Mouse (Mus musculus): Measurements from ENCODE around the gene Cables2.

Gene Cables2

DNA sequence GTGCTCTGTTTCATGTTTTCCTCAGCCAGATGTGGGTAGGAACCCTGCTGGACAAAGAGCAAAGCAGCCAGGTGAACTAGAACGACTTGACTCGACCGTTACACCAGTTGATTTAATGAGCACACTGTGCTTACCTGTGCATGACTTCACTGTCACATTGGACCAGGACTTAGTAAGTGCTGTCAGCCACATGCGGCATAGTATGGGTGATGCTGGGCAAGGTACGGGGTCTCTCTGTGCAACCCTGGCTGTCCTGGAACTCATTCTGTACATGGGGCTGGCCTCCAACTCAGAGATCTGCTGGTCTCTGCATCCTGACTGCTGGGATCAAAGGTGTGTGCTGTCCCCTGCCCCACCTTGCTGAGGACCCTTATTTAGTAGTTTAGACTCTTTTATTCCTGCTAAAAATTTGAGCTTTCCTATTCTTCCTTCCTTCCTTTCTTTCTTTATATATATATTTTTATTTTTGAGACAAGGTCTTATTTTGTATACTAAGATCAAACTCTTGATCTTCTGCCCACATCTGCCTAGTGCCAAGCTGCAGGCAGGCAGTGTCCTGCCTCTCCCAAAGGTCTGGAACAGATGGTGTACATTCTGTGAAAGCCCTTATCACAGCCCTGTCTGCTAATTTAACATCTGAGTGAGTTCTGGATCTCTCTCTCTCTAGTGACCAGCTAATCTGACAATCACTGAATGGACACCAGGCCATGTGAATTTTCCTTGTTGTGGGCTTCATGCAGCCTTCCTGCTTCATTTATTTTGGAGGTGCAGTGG is 18.7 kb downstream of the Cables2 start:
- no peak for DNase-seq

DNA sequence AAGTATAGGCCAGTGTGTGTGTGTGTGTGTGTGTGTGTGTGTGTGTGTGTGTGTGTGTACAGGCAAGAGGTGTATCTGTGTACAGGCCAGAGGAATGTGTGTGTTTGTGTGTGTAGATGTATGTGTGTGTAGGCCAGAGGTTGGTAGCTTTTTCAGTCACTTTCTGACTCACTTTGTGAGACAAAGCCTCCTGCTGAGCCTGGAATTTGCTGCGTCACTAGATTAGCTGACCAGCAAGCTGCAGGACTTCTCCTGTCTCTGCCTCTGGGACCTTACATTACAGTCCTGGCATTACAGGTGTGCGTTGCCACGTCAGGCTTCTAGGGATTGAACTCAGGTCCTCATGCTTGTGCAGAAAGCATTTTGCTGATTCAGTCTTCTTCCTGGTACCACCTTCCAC is 21.5 kb downstream of the Cables2 start:
- DNase-seq = no peak

DNA sequence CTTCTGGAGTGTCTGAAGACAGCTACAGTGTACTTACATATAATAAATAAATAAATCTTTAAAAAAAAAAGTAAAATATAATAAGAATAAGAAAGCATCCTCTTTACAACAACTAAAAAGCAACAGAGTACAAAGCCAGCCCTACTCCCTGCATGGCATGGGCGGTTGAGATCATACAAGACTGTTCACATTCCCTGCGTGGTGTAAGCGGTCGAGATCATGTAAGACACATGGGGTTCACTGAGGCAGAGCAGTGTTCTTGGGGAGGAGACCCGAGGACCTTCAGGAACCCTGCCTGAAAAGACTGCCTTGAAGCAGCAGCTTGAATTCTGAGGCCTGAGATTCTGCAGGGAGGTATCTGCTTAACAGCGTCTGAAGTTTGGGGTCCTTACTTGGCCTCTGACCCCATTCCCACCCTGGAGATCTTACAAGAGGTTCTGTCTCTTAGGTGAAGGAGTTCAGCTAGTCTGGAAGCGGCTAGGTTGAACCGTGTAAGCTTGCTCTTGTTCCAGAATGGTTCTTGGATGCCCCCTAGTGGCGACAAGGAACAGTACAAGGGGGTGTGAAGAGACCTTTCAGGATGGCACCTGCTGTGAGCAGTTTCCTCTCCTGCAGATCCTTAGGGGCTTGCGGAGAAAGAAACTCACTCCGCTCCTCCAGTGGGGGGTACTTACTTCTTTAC is 22.2 kb downstream of the Cables2 start:
- DNase-seq = peak; percentile 86

DNA sequence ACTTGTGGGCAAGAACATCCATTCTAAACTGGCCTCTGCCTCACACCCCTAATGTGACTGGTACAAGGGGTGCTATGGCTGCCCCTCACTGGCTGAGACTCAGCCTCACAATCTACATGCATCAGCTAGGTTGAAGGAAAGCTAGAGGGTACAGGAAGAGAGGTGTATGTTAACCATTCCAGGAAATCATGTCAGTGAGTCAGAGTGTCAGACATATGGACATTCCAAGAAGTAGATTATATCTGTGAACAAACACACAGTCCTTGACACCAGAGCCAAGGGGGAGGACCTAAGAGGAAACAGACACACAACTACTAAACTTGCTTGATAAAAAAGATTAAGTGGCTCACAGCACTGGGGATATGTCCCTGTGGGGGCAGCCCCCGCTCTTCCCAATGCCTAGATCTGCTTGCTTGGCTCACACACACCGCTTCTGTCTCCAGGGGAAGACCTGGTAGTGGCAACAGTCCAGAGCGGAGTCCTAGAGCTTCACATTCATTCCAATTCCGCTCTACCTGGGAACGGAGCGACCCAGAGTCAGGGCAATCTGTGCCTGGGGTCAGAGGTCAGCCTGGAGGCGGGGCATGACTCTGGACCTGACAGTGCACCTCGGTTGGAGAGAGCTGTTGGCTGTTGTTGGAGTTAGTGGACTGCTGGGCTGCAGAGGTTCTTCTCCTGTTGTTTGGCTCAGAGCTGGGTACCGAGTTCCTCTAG is 24.2 kb downstream of the Cables2 start:
- no peak for DNase-seq

DNA sequence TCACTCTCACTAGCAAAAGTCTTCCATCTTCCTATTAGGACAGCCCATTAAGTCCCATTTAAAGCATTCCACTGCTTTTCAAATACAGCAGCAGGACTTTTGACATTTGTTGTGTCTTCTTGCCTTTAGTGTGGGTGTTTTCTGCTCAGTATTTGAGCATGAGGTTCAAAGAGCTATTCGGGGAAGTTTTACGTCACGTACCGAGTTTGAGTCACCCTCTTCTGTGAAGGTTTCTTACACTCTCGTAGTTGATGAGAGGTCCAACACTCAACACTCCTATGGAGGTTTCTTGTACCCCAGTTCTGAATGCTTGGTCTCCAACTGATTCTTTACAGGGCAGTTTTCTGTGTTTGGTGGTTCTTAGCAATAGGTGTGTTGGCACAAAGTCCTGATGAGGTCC is 25.4 kb downstream of the Cables2 start:
- DNase-seq = no peak

DNA sequence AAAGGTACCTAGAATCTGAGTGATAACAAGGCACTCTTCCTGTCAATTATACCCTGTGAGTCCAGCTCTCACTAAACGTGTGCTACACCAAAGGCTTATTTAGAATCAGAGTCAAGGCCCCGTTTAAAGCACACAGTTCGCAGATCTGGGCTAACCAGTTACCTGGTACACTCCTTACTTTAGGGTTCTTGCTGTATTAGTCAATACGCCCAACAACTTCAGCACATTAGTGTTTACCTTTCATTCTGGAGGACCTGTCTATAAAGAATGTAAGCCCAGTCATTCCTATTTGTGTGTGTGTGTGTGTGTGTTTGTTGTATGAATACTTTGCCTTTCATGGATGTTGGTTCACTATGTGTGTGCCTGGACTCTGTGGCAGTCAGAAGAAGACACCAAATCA is 30.2 kb downstream of the Cables2 start:
- no peak for DNase-seq

DNA sequence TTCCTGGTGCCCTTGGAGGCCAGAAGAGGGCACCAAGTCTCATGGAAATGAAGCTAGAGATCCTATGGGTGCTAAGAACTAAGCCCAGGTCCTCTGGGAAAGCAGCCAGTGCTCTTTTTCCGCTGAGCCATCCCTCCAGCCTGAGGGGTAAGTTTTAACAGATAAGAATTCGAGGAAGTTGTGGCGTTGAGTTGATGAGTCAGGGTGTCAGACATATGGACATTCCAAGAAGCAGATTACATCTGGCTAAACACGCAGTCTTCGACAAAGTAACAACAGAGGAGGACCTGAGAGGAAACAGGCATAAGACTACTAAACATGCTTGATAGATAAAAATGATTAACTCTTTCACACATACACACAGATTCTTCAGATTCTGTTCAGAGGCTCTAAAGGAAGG is 34.7 kb downstream of the Cables2 start:
- DNase-seq = no peak

DNA sequence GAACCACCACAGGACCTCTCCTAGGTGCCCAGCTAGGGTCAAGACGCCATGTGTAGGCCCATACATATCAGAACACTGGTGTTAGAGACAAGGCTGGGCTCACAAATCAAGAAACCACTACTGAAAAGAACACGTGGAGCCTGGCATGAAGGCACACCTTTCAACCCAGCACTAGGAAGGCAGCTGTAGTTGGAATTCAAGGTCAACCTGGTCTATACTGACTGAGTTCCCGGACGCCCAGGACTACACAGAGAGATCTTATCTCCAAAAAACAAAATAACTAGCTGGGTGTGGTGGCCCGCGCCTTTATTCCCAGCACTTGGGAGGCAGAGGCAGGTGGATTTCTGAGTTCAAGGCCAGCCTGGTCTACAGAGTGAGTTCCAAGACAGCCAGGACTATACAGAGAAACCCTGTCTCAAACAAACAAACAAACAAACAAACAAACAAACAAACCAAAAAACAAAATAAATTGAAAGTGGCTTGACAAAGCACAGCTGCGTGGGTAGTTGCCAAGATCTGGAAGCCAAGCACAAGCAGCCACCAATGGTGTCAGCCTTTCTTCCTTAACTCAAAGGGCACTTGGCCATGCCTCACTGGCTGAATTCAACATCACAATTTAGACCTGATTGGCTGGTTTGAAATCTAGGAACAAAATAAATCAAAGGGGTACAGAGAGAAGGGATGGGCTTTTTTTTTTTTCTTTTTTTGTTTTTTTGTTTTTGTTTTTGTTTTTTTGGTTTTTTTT is 35.5 kb downstream of the Cables2 start:
- no peak for DNase-seq

DNA sequence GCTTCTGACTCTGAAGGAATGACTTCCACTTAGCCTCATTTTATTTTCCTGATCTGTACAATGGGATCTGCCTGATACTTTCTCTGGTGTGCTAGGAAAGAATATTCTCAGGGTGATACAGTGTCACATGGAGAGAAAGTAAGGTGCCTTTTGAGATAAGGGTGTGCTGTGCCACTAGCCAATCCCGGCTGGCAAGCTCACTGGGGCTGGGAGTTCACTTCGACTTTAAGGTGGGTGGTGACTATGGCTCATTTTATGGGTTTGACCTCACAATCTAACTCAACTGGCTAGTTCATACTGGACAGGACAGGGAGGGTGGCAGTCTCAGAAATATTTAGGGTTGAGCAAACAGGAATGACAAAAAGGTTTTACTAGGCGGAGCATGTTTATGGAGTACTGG is 36.4 kb downstream of the Cables2 start:
- no peak for DNase-seq

DNA sequence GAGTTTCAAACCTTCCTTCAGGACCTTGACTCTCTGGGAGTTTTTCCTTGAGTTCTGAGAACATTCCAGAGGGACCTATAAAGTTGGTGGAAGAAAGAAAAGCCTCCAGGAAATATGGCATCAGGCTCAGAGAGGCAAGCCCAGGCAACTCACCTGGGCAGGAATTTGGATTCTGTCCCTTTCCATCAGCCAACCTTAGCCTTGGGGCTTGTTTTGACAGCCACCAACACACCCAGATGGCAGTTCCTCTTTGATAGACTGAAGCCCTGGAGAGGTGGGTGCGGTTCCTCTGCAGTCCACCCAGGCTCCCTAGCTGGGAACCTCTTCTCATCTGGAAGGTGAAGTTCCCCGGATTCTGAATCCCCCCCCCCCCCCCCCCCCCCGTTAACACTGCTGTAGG is 36.8 kb downstream of the Cables2 start:
- no peak for DNase-seq

DNA sequence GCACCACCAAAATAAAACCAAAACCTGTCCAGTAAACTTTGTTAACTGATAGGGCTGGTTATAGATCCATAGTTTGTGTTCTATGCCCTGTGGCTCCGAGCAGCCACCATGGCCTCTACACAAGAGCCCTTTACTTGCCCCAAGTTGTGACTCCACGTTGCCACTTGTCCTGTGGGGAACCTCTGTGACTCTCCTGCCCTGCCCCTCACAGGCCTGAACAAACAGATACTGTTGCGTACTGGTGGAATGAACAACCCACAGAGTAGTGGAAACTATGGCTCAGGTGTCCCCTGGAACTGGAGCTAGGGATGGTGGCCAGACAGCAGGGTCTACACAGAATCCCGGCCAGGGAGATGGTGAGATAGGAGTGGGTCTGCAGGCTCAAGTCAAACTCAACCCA is 37.5 kb downstream of the Cables2 start:
- DNase-seq = no peak

DNA sequence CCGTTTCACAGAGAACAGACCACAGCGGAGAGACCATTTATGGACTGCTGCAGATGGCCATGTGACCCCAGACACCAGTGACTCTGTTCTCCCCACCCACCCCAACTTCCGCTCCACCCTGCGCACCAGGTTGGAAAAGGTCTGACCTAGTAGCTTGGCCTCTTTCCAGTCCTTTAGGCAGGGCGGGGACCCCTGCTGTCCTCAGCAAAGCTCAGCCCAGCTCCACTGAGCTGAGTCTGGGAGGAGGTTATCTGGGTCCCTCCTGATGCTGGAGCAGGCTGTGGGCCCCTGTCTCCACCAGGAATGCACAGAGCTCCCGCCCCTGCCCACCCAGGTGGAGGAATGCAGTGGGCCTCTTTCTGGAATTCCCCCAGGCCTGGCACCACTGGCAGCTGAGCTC is 38.3 kb downstream of the Cables2 start:
- peak; percentile 73 for DNase-seq

DNA sequence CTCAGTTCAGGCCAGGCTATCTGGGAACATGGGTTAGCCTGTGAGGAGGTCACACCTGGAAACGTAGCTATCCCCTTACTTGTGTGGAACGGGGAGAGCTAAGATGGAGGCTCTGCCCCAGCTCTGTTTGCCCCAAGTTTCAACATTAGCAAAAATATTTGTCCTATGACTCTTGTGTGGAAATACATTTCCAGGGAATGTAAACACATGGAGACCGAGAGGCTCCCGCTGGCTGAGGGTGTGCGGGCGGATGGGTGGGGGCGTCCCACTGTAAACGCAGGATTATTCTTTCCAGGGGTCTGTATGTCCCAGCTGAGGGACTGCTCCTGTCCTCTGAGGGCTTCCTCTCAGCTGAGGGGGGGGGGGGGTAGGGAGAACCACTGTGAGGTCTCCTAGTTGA is 38.9 kb downstream of the Cables2 start:
- DNase-seq = peak; percentile 40

DNA sequence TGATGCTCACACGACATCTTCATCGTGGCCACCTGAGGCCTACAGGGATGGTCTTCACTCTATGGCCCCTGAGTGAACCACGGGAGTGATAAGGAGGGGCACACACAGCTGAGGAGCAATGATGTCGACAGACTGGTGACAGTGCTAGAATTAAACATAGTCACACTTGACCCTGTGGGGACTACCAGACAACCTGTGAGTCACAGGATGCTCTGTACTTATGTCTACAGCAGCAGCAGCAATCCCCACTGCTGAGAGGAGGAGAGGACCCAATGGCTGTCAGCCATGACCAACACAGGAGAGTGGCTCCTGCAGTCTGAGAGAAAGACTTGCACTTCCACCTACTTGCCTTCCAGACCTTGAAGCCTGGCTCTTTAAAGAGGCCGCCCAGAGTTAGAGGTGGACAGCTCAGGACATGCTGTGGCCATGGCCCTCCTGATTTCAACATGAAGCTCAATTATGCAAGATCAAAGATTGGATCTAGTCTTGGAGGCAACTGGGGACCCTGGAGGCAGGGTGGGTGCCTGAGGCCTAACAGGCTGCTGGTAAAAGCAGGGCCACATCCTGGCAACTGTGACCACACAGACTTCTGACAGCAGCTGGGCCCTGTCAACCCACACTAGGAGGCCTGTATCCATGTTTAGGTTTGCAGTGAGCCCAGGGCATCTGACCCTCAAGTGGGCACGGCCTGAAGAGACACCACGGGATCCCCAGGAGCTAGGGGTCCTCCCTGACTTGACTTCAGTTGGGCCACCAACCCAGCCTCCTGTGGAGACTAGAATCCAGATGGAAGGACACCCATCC is 40.0 kb downstream of the Cables2 start:
- DNase-seq = peak; percentile 47

DNA sequence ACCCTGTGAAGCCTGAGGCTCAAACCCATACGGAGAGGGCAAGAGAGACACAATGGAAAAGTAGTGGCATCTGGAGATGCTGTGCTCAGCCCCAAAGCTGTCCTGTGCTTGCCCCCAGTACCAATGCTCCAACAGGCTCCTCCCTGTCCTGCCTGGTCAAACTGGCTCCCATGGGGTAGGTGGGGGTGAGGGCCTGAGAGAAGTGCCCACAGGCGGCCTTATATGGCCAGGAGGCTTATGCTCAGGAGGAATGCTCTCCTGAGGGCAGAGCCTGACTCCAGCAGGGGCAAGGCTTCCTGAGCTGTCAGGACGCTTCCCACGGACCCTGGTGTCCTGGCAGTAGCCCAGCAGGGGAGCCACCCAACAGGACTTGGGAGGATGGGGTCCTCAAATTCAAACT is 42.8 kb downstream of the Cables2 start:
- DNase-seq = peak; percentile 46

DNA sequence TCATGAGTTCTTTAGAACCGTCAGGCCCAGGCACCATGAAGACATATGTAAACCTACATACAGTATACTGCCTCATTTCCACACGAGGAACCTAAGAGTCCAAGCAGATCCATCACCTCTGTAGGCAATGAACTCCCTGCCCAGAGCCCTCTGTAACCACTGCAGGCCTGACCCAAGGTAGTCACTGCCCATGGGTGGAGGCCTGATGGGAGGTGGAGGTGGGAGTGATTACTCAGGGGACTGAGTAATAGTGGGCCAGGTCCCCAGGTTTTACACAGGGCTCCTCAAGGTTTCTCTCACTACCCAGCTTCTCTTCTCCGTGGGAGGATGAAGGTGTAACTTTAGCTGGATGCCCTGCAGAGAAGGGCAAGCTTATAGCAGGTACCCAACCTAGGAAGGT is 44.2 kb downstream of the Cables2 start:
- DNase-seq = no peak

DNA sequence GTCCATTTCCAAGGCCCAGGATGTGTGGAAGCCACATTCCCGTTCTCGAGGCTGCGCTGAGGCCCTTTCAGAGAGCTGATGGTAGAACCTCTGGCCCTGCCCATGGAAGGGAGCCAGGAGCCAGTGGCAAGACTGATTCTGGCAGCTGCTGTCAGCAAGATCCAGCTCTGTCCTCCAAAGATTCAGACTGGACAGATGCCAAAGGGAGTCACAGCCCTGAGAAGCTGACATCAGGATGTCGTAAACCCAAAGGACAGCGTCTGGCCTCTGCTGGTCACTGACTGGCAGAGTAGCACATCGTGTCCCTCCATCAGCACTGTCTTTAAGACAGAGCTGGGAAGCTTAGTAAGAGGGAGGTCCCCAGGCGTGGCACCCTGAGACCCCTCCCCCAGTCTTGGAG is 44.7 kb downstream of the Cables2 start:
- DNase-seq = peak; percentile 87

DNA sequence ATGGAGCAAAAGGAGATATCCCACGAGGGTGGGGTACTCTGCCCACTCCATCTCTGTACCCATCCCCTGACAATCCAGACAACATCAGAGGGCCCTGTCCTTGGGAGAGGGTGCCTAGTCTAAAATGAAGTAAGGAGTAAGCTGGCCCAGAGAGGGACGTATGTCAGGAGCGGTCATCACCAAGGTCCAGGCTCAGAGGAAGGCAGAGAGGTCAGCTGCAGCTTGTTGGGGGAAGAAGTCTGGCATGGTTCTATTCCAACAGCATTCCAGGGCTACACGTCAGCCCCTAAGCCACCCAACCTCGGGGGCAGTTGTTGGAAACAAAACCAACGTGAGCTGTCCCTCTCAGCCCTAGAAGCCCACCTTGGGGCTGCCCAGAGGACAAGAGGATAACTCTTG is 45.2 kb downstream of the Cables2 start:
- peak; percentile 10 for DNase-seq

DNA sequence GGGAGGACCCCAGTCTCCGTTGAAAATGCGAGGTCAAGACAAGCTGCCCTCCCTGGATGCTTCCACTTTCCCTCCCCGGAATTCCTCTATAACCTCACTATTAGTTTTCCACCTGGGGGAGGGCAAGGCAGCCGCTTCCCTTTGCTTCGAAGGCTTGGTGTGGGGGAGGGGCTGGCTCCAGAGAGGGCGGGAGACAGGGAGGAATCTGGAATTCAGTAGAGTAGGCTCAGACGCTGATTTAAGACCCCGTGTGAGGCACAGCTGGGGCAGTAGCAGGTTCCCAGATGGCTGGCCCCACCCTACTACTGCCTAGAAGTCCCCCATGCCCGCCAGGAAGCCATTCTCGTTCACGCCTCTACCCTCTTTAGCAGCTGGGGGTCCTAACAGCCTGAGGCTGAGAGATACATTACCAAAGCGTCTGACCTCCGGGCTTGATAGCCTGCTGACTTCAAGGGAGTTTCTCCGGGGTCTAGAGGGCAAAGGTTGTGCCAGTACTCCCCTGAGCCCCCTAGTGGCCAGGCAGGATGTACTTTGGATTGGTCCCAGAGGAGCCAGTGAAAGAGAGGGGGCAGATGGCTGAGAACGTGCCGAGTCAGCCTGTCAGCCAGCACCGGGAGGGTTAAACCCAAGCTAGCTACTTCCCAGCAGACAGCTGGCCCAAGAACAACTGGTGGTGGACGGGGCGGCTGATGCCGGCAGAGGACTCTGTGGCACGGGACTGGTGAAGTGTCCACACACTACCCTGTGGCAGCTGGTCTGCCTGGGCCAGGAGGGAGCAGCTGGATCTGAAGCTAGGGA is 45.8 kb downstream of the Cables2 start:
- DNase-seq = peak; percentile 84

DNA sequence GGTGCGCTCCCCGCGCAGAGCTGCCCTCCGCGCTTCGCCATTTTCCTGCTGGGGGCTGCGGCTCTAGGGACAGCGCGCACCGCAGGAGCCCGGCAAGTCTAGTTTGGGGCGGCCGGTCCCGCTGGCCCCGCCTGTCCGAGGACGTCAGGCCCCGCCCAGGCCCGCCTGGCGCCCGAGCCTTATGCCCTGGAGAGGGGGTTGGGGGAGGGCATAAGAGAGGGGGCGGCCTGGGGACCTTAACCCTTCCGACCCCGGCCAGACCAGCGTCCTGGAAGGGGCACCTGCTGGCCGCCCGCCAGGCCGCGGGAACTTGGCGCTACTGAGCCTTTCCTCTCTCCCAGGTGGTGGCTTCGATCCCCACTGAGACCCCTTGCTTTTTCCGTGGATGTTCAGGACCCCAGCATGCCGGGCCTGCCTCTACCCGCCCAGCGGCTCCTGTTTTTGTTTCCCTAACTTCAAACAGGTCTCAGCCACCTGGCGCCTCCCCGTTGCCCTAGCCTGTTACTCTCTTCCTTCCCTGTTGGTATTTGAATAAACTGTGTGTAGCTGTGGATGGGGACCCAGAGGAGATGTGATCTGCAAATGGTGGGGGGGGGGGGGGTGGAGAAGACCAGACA is 47.4 kb downstream of the Cables2 start, which contains the start of gene Lama5:
Lama5 (minus strand) TSS at position 98 of the 617 bp plus-strand sequence.
- DNase-seq = peak; percentile 89

All from lung, postnatal 10 days (tissue).